Mouse (Mus musculus) liver, postnatal 0 days (tissue): ENCODE measurements around the gene Cd38. TPM values are rescaled to one million over a fixed set of nuclear protein-coding genes. Genes with fewer than 3 reads are reported as not detected.

Source experiments
- ATAC-seq: fragments of 200-750 bp; cut with Nextera tagmentation; 2 replicates; pipeline ENCODE4 v1.8.0; 2017; ENCODE audit warnings: mild to moderate bottlenecking, moderate library complexity
- DNase-seq: peaks from one replicate; pipeline ENCODE4 v3.0.0-alpha.2; 2016
- H3K27ac ChIP-seq: fragments of 300-500 bp; sonication (generic); 2 replicates; pipeline ENCODE4 v1.5.1; 2014; ENCODE audit warnings: antibody characterized with exemption, moderate library complexity, mild to moderate bottlenecking, low read depth
- H3K27me3 ChIP-seq: fragments of 300-500 bp; sonication (generic); 2 replicates; pipeline ENCODE4 v1.6.1; 2014; ENCODE audit warnings: low read length, control low read depth, mixed read lengths; ENCODE audit not compliant: insufficient read depth
- H3K36me3 ChIP-seq: fragments of 300-500 bp; sonication (generic); replicated peaks from 2 replicates; pipeline ENCODE4 v1.6.1; 2014; ENCODE audit warnings: mild to moderate bottlenecking, control low read depth, low read length, moderate library complexity, mixed read lengths; ENCODE audit not compliant: insufficient read depth
- H3K4me1 ChIP-seq: fragments of 300-500 bp; sonication (generic); 2 replicates; pipeline ENCODE4 v1.6.1; 2014; ENCODE audit warnings: antibody characterized with exemption, mild to moderate bottlenecking, control low read depth; ENCODE audit not compliant: insufficient read depth
- H3K4me2 ChIP-seq: fragments of 300-500 bp; sonication (generic); 2 replicates; pipeline ENCODE4 v1.6.1; 2014; ENCODE audit warnings: low read depth, mild to moderate bottlenecking, low read length, moderate library complexity, mixed read lengths
- H3K4me3 ChIP-seq: fragments of 300-500 bp; sonication (generic); 2 replicates; pipeline ENCODE4 v1.5.1; 2014; ENCODE audit warnings: low read depth, low read length
- H3K9ac ChIP-seq: fragments of 300-500 bp; sonication (generic); replicated peaks from 2 replicates; pipeline ENCODE4 v1.6.1; 2014; ENCODE audit warnings: mild to moderate bottlenecking, moderate library complexity
- H3K9me3 ChIP-seq: fragments of 300-500 bp; sonication (generic); 2 replicates; pipeline ENCODE4 v1.6.1; 2016; ENCODE audit warnings: mild to moderate bottlenecking, control low read depth, low read length, mixed read lengths
- CTCF ChIP-seq: sonication (generic); IDR thresholded peaks from 2 replicates; pipeline ENCODE4 v1.5.1; 2016; ENCODE audit warnings: antibody characterized with exemption, low read depth
- EP300 ChIP-seq: IDR thresholded peaks from 2 replicates; pipeline ENCODE4 v1.6.1; 2016; ENCODE audit warnings: antibody characterized with exemption, low read depth, mild to moderate bottlenecking
- WGBS: fragments of 180-500 bp; shearing (Covaris S2); extraction: QIAGEN DNeasy Blood & Tissue Kit; methylation state at CpG from one replicate; pipeline ENCODE4 v1.1.7; 2014; ENCODE audit not compliant: insufficient replicate concordance; 5-methylcytosine and 5-hydroxymethylcytosine counted together
- polyA plus RNA-seq: library from polyadenylated mRNA; unstranded; fragments of >200 nt; fragmentation: Nextera tagmentation; extraction: Ambion mirVana; gene quantifications from 2 replicates; pipeline ENCODE4 v1.2.1, GENCODE M21; 2015

Gene Cd38
- polyA plus RNA-seq, 1 experiment from 2014 or later, result 20.5 TPM

- DNase-seq (no peak), ATAC-seq (peak; percentile 58)
- H3K36me3 ChIP-seq, result no peaks in the 10 kb centered on the region
- WGBS, result 33% methylated on average over 3 of the region's 3 CpGs
- TF ChIP-seq EP300, result 0 out of 2 replicates have a peak, but pooled peaks have one; percentile 11
- TF ChIP-seq CTCF, result no peak
- no peak overlapping the region for H3K4me2 ChIP-seq
- peaks cover 7% of the 10 kb centered on the region for H3K4me1 ChIP-seq
- H3K9ac ChIP-seq, result no peak overlapping the region
- no peaks in the 10 kb centered on the region for H3K9me3 ChIP-seq
- H3K27ac ChIP-seq, result peak overlapping the region; percentile 89
- no peaks in the 10 kb centered on the region for H3K27me3 ChIP-seq
- no peak overlapping the region for H3K4me3 ChIP-seq
Measured at GRCm38 (mm10) chr5:43885060-43885820, 16.9 kb downstream of the Cd38 start.

DNA sequence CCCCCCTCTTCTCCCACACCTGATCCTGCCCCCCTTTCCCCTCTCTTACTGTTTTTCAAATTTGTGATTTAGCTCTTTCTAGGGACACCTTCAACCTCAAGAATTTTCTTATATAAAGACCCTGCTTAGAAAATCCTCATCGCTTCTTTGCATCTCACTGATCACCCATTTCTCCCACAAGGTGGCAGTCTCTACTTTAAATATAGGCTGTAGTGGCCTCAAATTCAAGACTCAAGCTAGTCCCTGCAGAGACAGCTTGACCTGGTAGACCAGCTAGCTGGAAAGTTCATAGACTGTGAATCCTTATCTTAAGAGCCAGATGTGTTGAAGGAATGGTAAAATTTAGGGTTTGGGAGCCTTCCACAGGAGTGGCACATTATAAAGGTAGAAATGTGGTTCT lies 24.0 kb downstream of the Cd38 start:
- no peak overlapping the region for H3K4me3 ChIP-seq
- no peak overlapping the region for H3K9ac ChIP-seq
- TF ChIP-seq EP300, result no peak
- peak; percentile 65 for TF ChIP-seq CTCF
- DNase-seq (no peak), ATAC-seq (no peak)
- no peaks in the 10 kb centered on the region for H3K9me3 ChIP-seq
- H3K36me3 ChIP-seq, result no peaks in the 10 kb centered on the region
- H3K27me3 ChIP-seq, result no peaks in the 10 kb centered on the region
- H3K4me1 ChIP-seq, result peaks cover 4% of the 10 kb centered on the region
- H3K27ac ChIP-seq, result no peak overlapping the region
- H3K4me2 ChIP-seq, result no peak overlapping the region
- WGBS, result 14% methylated on average over 1 of the region's 1 CpGs

GRCm38 (mm10) chr5:43894113-43894512 lies 25.8 kb downstream of the Cd38 start:
- Histone ChIP-seq H3K9ac (no peak overlapping the region), H3K27me3 (no peaks in the 10 kb centered on the region), H3K4me2 (no peak overlapping the region), H3K4me3 (no peak overlapping the region), H3K4me1 (peaks cover 4% of the 10 kb centered on the region), H3K27ac (no peak overlapping the region), H3K9me3 (no peaks in the 10 kb centered on the region), H3K36me3 (no peaks in the 10 kb centered on the region)
- 0 out of 2 replicates have a peak, but pooled peaks have one; percentile 40 for ATAC-seq
- peak; percentile 70 for TF ChIP-seq CTCF
- no peak for TF ChIP-seq EP300
- 65% methylated on average over 2 of the region's 2 CpGs for WGBS
- DNase-seq, result peak; percentile 29

GRCm38 (mm10) chr5:43895931-43896330 lies 27.6 kb downstream of the Cd38 start:
- H3K27ac ChIP-seq, result no peak overlapping the region
- H3K4me3 ChIP-seq, result no peak overlapping the region
- 74% methylated on average over 3 of the region's 3 CpGs for WGBS
- no peaks in the 10 kb centered on the region for H3K27me3 ChIP-seq
- no peaks in the 10 kb centered on the region for H3K4me1 ChIP-seq
- DNase-seq (no peak), ATAC-seq (no peak)
- H3K9me3 ChIP-seq, result no peaks in the 10 kb centered on the region
- no peak for TF ChIP-seq CTCF
- no peak for TF ChIP-seq EP300
- no peaks in the 10 kb centered on the region for H3K36me3 ChIP-seq
- H3K4me2 ChIP-seq, result no peak overlapping the region
- no peak overlapping the region for H3K9ac ChIP-seq

DNA sequence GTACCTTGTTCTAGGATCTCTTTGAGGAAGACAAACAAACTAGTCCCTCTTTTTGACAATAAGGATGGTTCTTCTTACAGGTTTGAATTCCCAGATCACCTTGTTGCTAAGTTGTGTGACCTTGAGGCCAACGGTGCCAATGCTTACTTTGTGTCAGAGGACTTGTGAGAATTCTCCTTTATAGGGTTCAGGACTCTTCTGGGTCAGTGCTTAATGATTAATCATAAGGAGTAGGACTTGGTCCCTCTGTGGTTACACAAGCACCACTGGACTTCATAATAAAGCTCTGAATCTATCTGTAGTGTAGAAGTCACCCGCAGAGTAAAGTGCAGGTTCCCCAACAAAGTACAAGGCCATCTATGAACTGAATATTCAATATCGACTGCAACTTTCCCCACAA lies 36.3 kb downstream of the Cd38 start:
- H3K27ac ChIP-seq, result peak overlapping the region; percentile 9; the same call in 1 of the 2 replicates
- H3K36me3 ChIP-seq, result no peaks in the 10 kb centered on the region; the same call in 1 of the 2 replicates
- ATAC-seq (peak; percentile 81), DNase-seq (no peak)
- no peak overlapping the region for H3K4me3 ChIP-seq
- 53% methylated on average over 3 of the region's 3 CpGs for WGBS
- no peaks in the 10 kb centered on the region for H3K9me3 ChIP-seq
- no peak overlapping the region for H3K9ac ChIP-seq
- H3K4me1 ChIP-seq, result 0 out of 2 replicates have a peak, but pooled peaks cover 3% of the 10 kb centered on the region
- TF ChIP-seq CTCF (no peak), EP300 (0 out of 2 replicates have a peak, but pooled peaks have one; percentile 24)
- no peak overlapping the region for H3K4me2 ChIP-seq
- H3K27me3 ChIP-seq, result no peaks in the 10 kb centered on the region

DNA sequence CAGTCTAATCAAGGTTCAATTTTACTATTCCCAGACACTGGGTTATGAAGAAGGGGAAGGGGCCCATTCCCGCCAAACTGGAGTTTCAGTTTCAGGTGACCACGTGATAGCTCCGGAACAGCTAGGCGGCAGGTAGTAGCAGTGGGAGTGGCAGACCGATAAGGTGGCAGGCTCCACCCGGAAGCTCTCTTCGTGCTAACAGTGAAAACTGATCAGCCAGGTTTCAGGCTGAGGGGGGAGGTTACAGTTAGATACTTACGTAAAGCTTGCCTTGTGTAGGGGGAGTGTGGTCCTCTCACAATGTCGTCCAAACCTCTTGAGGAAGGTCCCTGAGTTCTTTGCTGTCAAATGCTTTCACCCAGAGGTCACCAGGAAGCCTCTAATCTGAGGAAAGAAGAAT lies 40.9 kb downstream of the Cd38 start:
- no peak overlapping the region for H3K4me2 ChIP-seq
- H3K27me3 ChIP-seq, result no peaks in the 10 kb centered on the region
- H3K4me3 ChIP-seq, result no peak overlapping the region
- H3K4me1 ChIP-seq, result 0 out of 2 replicates have a peak, but pooled peaks cover 3% of the 10 kb centered on the region
- H3K36me3 ChIP-seq, result no peaks in the 10 kb centered on the region
- DNase-seq (no peak), ATAC-seq (no peak)
- no peak for TF ChIP-seq CTCF
- TF ChIP-seq EP300, result no peak
- H3K27ac ChIP-seq, result no peak overlapping the region
- no peak overlapping the region for H3K9ac ChIP-seq
- H3K9me3 ChIP-seq, result no peaks in the 10 kb centered on the region
- 57% methylated on average over 9 of the region's 9 CpGs for WGBS
